Mouse (Mus musculus) kidney, postnatal 0 days (tissue): Measurements from ENCODE around the gene Klrb1f. TPM values are rescaled to one million over a fixed set of nuclear protein-coding genes. Genes with fewer than 3 reads are reported as not detected.
A peak's percentile ranks its signal among the peaks of the same experiment; 100 is the strongest.

Experiments used
- ATAC-seq: fragments of 200-750 bp; cut with Nextera tagmentation; replicated peaks from 2 replicates; pipeline ENCODE4 v1.8.0; 2017; ENCODE audit warnings: low read depth, moderate number of reproducible peaks, moderate TSS enrichment, moderate library complexity; ENCODE audit not compliant: low FRiP score
- DNase-seq: peaks from one replicate; pipeline ENCODE4 v3.0.0-alpha.2; 2016; ENCODE audit warnings: low spot score
- H3K27ac ChIP-seq: fragments of 300-500 bp; sonication (generic); 2 replicates; pipeline ENCODE4 v1.5.1; 2014; ENCODE audit warnings: mild to moderate bottlenecking
- H3K27me3 ChIP-seq: fragments of 300-500 bp; sonication (generic); 2 replicates; pipeline ENCODE4 v1.6.1; 2014; ENCODE audit warnings: low read length, mixed read lengths; ENCODE audit not compliant: insufficient read depth
- H3K36me3 ChIP-seq: fragments of 300-500 bp; sonication (generic); 2 replicates; pipeline ENCODE4 v1.6.1; 2014; ENCODE audit warnings: low read length, mixed read lengths; ENCODE audit not compliant: insufficient read depth
- H3K4me1 ChIP-seq: fragments of 300-500 bp; sonication (generic); replicated peaks from 2 replicates; pipeline ENCODE4 v1.6.1; 2014; ENCODE audit warnings: antibody characterized with exemption, low read length, mixed read lengths; ENCODE audit not compliant: insufficient read depth
- H3K4me2 ChIP-seq: fragments of 300-500 bp; sonication (generic); 2 replicates; pipeline ENCODE4 v1.6.1; 2014; ENCODE audit warnings: mild to moderate bottlenecking, low read length, moderate library complexity, mixed read lengths
- H3K4me3 ChIP-seq: fragments of 300-500 bp; sonication (generic); replicated peaks from 2 replicates; pipeline ENCODE4 v1.5.1; 2014; ENCODE audit warnings: low read depth, low read length
- H3K9ac ChIP-seq: fragments of 300-500 bp; sonication (generic); 2 replicates; pipeline ENCODE4 v1.6.1; 2014; ENCODE audit warnings: low read depth, low read length
- H3K9me3 ChIP-seq: fragments of 300-500 bp; sonication (generic); replicated peaks from 2 replicates; pipeline ENCODE4 v1.6.1; 2016; ENCODE audit warnings: low read length, inconsistent platforms, mixed read lengths
- CTCF ChIP-seq: IDR thresholded peaks from 2 replicates; pipeline ENCODE4 v1.5.1; 2016; ENCODE audit warnings: antibody characterized with exemption, low read depth, mild to moderate bottlenecking, moderate library complexity
- WGBS: fragments of 180-500 bp; shearing (Covaris S2); extraction: QIAGEN DNeasy Blood & Tissue Kit; methylation state at CpG from one replicate; pipeline ENCODE4 v1.1.7; 2014; 5-methylcytosine and 5-hydroxymethylcytosine counted together
- polyA plus RNA-seq: library from polyadenylated mRNA; unstranded; fragments of >200 nt; fragmentation: Nextera tagmentation; extraction: Ambion mirVana; gene quantifications from 2 replicates; pipeline ENCODE4 v1.2.1, GENCODE M21; 2015

The Klrb1f gene
- polyA plus RNA-seq, 1 experiment from 2014 or later: 0.45 TPM

DNA sequence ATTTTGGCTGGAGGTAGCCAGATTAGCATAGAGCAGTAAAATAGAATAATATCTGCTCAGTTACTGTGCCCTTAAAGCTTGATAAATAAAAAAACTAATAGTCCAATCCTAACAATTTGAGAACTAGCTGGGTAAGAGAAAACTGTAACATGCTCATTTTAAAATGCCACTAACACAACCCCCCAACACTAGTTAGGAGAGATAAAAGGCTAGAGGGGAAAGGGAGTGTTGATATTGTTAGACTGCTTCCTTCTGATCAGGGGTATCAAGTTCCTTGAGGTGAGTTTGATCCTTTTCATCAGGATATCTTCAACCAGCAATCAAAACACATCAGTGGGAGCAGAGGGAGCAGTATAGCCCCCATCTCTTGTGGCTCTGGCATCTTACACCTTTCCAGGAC lies 3.2 kb upstream of the Klrb1f start:
- no peak for TF ChIP-seq CTCF
- H3K9me3 ChIP-seq: no peaks in the 10 kb centered on the region
- H3K27me3 ChIP-seq: no peaks in the 10 kb centered on the region
- no peak for DNase-seq
- H3K36me3 ChIP-seq: no peaks in the 10 kb centered on the region
- H3K4me3 ChIP-seq: no peak overlapping the region
- H3K9ac ChIP-seq: no peak overlapping the region
- no peak for ATAC-seq
- H3K27ac ChIP-seq: no peak overlapping the region
- no peaks in the 10 kb centered on the region for H3K4me1 ChIP-seq
- H3K4me2 ChIP-seq: no peak overlapping the region

DNA sequence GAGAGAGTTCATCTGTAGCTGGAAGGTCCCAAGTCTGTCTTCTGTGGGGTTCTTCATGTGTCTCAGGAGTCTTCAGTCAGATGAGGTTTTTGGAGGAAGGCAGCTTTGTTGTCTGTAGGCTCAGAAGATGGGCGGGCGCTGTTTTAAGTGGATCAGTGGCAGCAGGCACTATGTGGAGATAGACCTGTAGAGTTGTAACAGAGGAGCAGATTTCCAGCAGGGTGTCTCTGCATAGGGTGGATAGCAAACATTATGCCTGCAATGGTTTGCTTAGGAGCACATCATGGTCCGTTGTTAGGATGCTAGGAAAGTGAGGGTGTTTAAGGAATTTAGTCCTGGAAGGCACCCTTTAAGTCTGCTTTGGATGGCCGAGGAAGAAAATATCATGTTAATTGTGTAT lies 2.7 kb downstream of the Klrb1f start:
- Histone ChIP-seq H3K27ac (no peak overlapping the region), H3K4me3 (no peak overlapping the region), H3K4me2 (no peak overlapping the region), H3K27me3 (no peaks in the 10 kb centered on the region), H3K36me3 (no peaks in the 10 kb centered on the region), H3K4me1 (no peaks in the 10 kb centered on the region), H3K9ac (no peak overlapping the region), H3K9me3 (no peaks in the 10 kb centered on the region)
- ATAC-seq: no peak
- WGBS: 52% methylated on average over 4 of the region's 4 CpGs
- no peak for TF ChIP-seq CTCF
- DNase-seq: no peak

GRCm38 (mm10) chr6:129048857-129049473 lies 3.3 kb downstream of the Klrb1f start:
- H3K9ac ChIP-seq: peak overlapping the region; percentile 54; the same call in 1 of the 2 replicates
- ATAC-seq: peak; percentile 94
- H3K4me2 ChIP-seq: peak overlapping the region; percentile 62
- no peaks in the 10 kb centered on the region for H3K27me3 ChIP-seq
- TF ChIP-seq CTCF: peak; percentile 21; the same call in 1 of the 2 replicates
- no peaks in the 10 kb centered on the region for H3K36me3 ChIP-seq
- H3K9me3 ChIP-seq: no peaks in the 10 kb centered on the region
- WGBS: under 1% methylated on average over 13 of the region's 13 CpGs
- H3K27ac ChIP-seq: no peak overlapping the region
- peak; percentile 65 for DNase-seq
- no peaks in the 10 kb centered on the region for H3K4me1 ChIP-seq
- peak overlapping the region; percentile 36 for H3K4me3 ChIP-seq

DNA sequence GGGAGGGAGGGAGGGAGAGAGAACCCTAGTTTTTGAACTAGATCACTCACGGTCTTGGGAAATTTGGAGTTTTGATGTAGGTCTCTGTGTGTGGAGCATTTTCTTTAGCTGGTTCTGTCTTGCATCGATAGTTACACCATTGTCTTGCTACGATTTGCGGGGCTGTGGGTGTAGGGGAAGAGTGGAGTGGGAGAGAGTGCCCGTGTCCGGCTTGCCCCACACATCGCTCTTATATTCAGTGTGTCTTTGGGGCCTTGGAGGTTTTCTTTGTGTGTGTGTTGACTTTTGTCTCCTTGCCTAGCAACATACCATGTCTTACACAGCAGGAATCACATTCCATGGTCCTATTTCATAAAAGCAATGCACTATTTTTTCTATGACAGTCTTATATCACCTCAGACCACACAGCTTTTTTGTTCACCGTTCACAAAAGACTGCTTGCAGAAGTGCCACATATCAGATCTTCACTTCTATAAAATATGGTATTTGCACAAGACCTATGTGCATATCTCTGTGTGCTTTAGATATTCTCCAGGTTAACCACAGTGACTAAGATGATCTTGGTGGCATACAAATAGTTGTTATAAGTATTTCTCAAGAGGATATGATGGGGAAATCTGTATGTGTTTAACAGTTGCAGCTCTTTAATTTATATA lies 4.0 kb downstream of the Klrb1f start:
- Histone ChIP-seq H3K9ac (no peak overlapping the region), H3K9me3 (no peaks in the 10 kb centered on the region), H3K36me3 (no peaks in the 10 kb centered on the region), H3K4me3 (no peak overlapping the region), H3K4me2 (peak overlapping the region; percentile 45), H3K4me1 (no peaks in the 10 kb centered on the region), H3K27ac (no peak overlapping the region), H3K27me3 (no peaks in the 10 kb centered on the region)
- WGBS: 12% methylated on average over 8 of the region's 8 CpGs
- TF ChIP-seq CTCF: no peak
- ATAC-seq (no peak), DNase-seq (no peak)

- TF ChIP-seq CTCF: no peak
Observed at GRCm38 (mm10) chr6:129051086-129051485, 5.4 kb downstream of the Klrb1f start.

DNA sequence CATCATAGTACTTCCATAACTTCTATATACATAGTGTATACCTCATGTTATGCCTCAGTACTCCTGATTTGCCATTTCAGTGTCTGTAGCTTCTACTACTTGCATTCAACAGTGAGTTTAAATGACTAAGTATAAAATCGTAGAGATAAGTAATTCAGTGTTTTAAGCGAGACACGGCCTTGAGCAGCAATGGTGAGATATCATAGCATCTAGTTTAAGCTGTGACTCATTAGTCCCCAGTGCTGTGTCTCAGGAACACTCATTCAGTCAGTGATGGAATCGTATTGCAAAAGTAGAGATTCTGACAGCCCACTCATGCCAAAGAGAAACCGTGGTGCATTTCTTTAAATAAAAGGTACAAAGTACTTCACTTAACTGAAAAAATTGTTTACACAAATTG lies 6.0 kb downstream of the Klrb1f start:
- H3K36me3 ChIP-seq: no peaks in the 10 kb centered on the region

More at GRCm38 (mm10) chr6:129051086-129051485, 5.4 kb downstream of the Klrb1f start:
- DNase-seq (no peak), ATAC-seq (no peak)
- Histone ChIP-seq H3K27ac (no peak overlapping the region), H3K4me3 (no peak overlapping the region), H3K9me3 (no peaks in the 10 kb centered on the region), H3K36me3 (no peaks in the 10 kb centered on the region), H3K27me3 (no peaks in the 10 kb centered on the region), H3K4me1 (no peaks in the 10 kb centered on the region), H3K9ac (no peak overlapping the region), H3K4me2 (no peak overlapping the region)
- 84% methylated on average over 3 of the region's 3 CpGs for WGBS

More for the DNA sequence above, 6.0 kb downstream of the Klrb1f start:
- no peak overlapping the region for H3K9ac ChIP-seq
- DNase-seq: no peak
- H3K4me3 ChIP-seq: no peak overlapping the region
- no peaks in the 10 kb centered on the region for H3K9me3 ChIP-seq
- ATAC-seq: no peak
- TF ChIP-seq CTCF: no peak
- H3K27me3 ChIP-seq: no peaks in the 10 kb centered on the region
- WGBS: 80% methylated on average over 5 of the region's 5 CpGs
- no peak overlapping the region for H3K4me2 ChIP-seq
- no peaks in the 10 kb centered on the region for H3K4me1 ChIP-seq
- no peak overlapping the region for H3K27ac ChIP-seq
